ENCODE assay signal across 8 mouse cellular contexts in genomic region chr11:79962877-79963183, GRCm38 (mm10). TPM values are rescaled to one million over a fixed set of nuclear protein-coding genes. Genes with fewer than 3 reads are reported as not detected.
DNase-seq lines count a peak whose midpoint lies in the region; ATAC-seq and TF ChIP-seq lines count a peak whose summit lies in the region.

No protein-coding gene starts in this region.

- TF ChIP-seq EP300 in liver, postnatal 0 days (IDR thresholded peaks at IDR 0.05; ENCODE audit: low read depth), result no peak

- no peak for DNase-seq in heart, adult 8-10 months (ENCODE audit: low spot score)
- no peak for DNase-seq in forebrain, postnatal 0 days
- no peak for DNase-seq in liver, postnatal 0 days
- no peak for DNase-seq in adrenal gland, adult (ENCODE audit: inconsistent age in 2 of 2, low spot score in 1 of 2)
- no peak for DNase-seq in kidney, postnatal 10 days

- peak overlapping the region; percentile 79 for H3K4me3 ChIP-seq in heart, embryonic 11.5 days (ENCODE audit: low read depth, low read length)
- H3K4me3 ChIP-seq in E14TG2a.4 (replicated peaks; ENCODE audit: low read length), result peak overlapping the region; percentile 94
- H3K4me3 ChIP-seq in forebrain, postnatal 0 days (ENCODE audit: low read depth, low read length), result peak overlapping the region; percentile 79
- H3K4me3 ChIP-seq in liver, postnatal 0 days (ENCODE audit: low read depth, low read length), result peak overlapping the region; percentile 86

- no peaks in the 10 kb centered on the region for H3K27me3 ChIP-seq in heart, embryonic 11.5 days (ENCODE audit: control insufficient read depth, insufficient read depth, low read length)
- H3K27me3 ChIP-seq in E14TG2a.4 (ENCODE audit: insufficient read depth, low read length), result no peaks in the 10 kb centered on the region
- no peaks in the 10 kb centered on the region for H3K27me3 ChIP-seq in forebrain, postnatal 0 days (ENCODE audit: insufficient read depth, low read length)
- H3K27me3 ChIP-seq in liver, postnatal 0 days (ENCODE audit: insufficient read depth, low read length), result no peaks in the 10 kb centered on the region

- H3K4me1 ChIP-seq in heart, embryonic 11.5 days (ENCODE audit: control insufficient read depth, insufficient read depth, low read length), result peaks cover 3% of the 10 kb centered on the region; the same call in 1 of the 2 replicates
- H3K4me1 ChIP-seq in E14TG2a.4 (replicated peaks; ENCODE audit: low read depth, low read length), result peaks cover 26% of the 10 kb centered on the region
- H3K4me1 ChIP-seq in forebrain, postnatal 0 days (ENCODE audit: insufficient read depth), result 0 out of 2 replicates have a peak, but pooled peaks cover 7% of the 10 kb centered on the region
- peaks cover 8% of the 10 kb centered on the region for H3K4me1 ChIP-seq in liver, postnatal 0 days (ENCODE audit: insufficient read depth)

- H3K9ac ChIP-seq in heart, embryonic 11.5 days (ENCODE audit: low read depth, low read length), result peak overlapping the region; percentile 25; the same call in 1 of the 2 replicates
- H3K9ac ChIP-seq in forebrain, postnatal 0 days, result peak overlapping the region; percentile 48
- H3K9ac ChIP-seq in liver, postnatal 0 days (replicated peaks), result peak overlapping the region; percentile 32

- TF ChIP-seq CTCF in E14TG2a.4 (conservative IDR thresholded peaks at IDR 0.05; ENCODE audit: low read length), result no peak
- no peak for TF ChIP-seq CTCF in forebrain, postnatal 0 days (IDR thresholded peaks at IDR 0.05; ENCODE audit: low read depth)
- no peak for TF ChIP-seq CTCF in liver, postnatal 0 days (IDR thresholded peaks at IDR 0.05; ENCODE audit: low read depth)

- peaks cover 6% of the 10 kb centered on the region for H3K36me3 ChIP-seq in heart, embryonic 11.5 days (ENCODE audit: control insufficient read depth, insufficient read depth, low read length)
- peaks cover 30% of the 10 kb centered on the region for H3K36me3 ChIP-seq in E14TG2a.4 (ENCODE audit: insufficient read depth, low read length)
- H3K36me3 ChIP-seq in forebrain, postnatal 0 days (ENCODE audit: insufficient read depth), result peaks cover 17% of the 10 kb centered on the region
- H3K36me3 ChIP-seq in liver, postnatal 0 days (replicated peaks; ENCODE audit: insufficient read depth, low read length), result peaks cover 7% of the 10 kb centered on the region

- no peak overlapping the region for H3K27ac ChIP-seq in heart, embryonic 11.5 days (ENCODE audit: low read depth, low read length)
- no peak overlapping the region for H3K27ac ChIP-seq in forebrain, postnatal 0 days (ENCODE audit: low read depth, low read length)
- peak overlapping the region; percentile 19; the same call in 1 of the 2 replicates for H3K27ac ChIP-seq in liver, postnatal 0 days (ENCODE audit: low read depth)

- H3K9me3 ChIP-seq in heart, embryonic 11.5 days (replicated peaks; ENCODE audit: control insufficient read depth, low read length), result no peaks in the 10 kb centered on the region
- H3K9me3 ChIP-seq in E14TG2a.4 (ENCODE audit: low read length), result no peaks in the 10 kb centered on the region
- H3K9me3 ChIP-seq in forebrain, postnatal 0 days (ENCODE audit: low read length), result no peaks in the 10 kb centered on the region
- no peaks in the 10 kb centered on the region for H3K9me3 ChIP-seq in liver, postnatal 0 days (ENCODE audit: low read length)

- peak overlapping the region; percentile 83 for H3K4me2 ChIP-seq in heart, embryonic 11.5 days
- peak overlapping the region; percentile 85 for H3K4me2 ChIP-seq in forebrain, postnatal 0 days (ENCODE audit: low read depth)
- H3K4me2 ChIP-seq in liver, postnatal 0 days (ENCODE audit: low read depth, low read length), result peak overlapping the region; percentile 91

- WGBS in heart, embryonic 11.5 days (ENCODE audit: insufficient replicate concordance), result 8% methylated on average over 9 of the region's 9 CpGs
- WGBS in forebrain, postnatal 0 days, result 4% methylated on average over 9 of the region's 9 CpGs
- WGBS in liver, postnatal 0 days (ENCODE audit: insufficient replicate concordance), result 2% methylated on average over 9 of the region's 9 CpGs

- ATAC-seq in heart, embryonic 11.5 days (replicated peaks; ENCODE audit: insufficient number of reproducible peaks, low FRiP score, low TSS enrichment), result no peak
- no peak; the same call in 1 of the 2 replicates for ATAC-seq in forebrain, postnatal 0 days
- peak; percentile 10 for ATAC-seq in liver, postnatal 0 days
- no peak for ATAC-seq in megakaryocyte-erythroid progenitor cell, adult 5-6 weeks (replicated peaks; ENCODE audit: low FRiP score, low TSS enrichment, poor library complexity, severe bottlenecking)

RNA-seq across cellular contexts. Expression of gene Utp6, which starts 0.6 kb away (rescaled TPM):
- polyA plus RNA-seq in heart, embryonic 11.5 days (2014; fragmentation: Nextera tagmentation; extraction: Ambion mirVana), result 47.3 and 52.8 TPM in 2 replicates
- total RNA-seq in heart, adult 8-10 months (2022), result 10 to 100 TPM; 25.0 to 28.1 (median 27.3) TPM
- total RNA-seq in forebrain, postnatal 0 days (2014; rRNA removed), result 30.7 and 37.5 TPM in 2 replicates
- 18.5 and 29.4 TPM in 2 replicates for polyA plus RNA-seq in forebrain, postnatal 0 days (2015; fragmentation: Nextera tagmentation; extraction: Ambion mirVana)
- 15.1 and 15.9 TPM in 2 replicates for polyA plus RNA-seq in liver, postnatal 0 days (2015; fragmentation: Nextera tagmentation; extraction: Ambion mirVana)
- total RNA-seq in megakaryocyte-erythroid progenitor cell, adult 5-6 weeks (2014; fragmentation: Nextera tagmentation), result 47.1 and 59.6 TPM in 2 replicates
- 129 and 148 TPM in 2 replicates for total RNA-seq in megakaryocyte-erythroid progenitor cell, adult 5-6 weeks (2017)

RNA-seq across cellular contexts. Expression of gene Suz12, which starts 30.1 kb away (rescaled TPM):
- polyA plus RNA-seq in heart, embryonic 11.5 days (2014; fragmentation: Nextera tagmentation; extraction: Ambion mirVana), result 16.9 and 22.0 TPM in 2 replicates
- total RNA-seq in heart, adult 8-10 months (2022), result 10 to 100 TPM; 22.9 to 28.9 (median 25.0) TPM
- total RNA-seq in forebrain, postnatal 0 days (2014; rRNA removed), result 25.8 and 34.8 TPM in 2 replicates
- 7.3 and 8.1 TPM in 2 replicates for polyA plus RNA-seq in forebrain, postnatal 0 days (2015; fragmentation: Nextera tagmentation; extraction: Ambion mirVana)
- polyA plus RNA-seq in liver, postnatal 0 days (2015; fragmentation: Nextera tagmentation; extraction: Ambion mirVana), result 10.7 and 11.2 TPM in 2 replicates
- total RNA-seq in megakaryocyte-erythroid progenitor cell, adult 5-6 weeks (2014; fragmentation: Nextera tagmentation), result 129 and 135 TPM in 2 replicates
- total RNA-seq in megakaryocyte-erythroid progenitor cell, adult 5-6 weeks (2017), result 104 and 124 TPM in 2 replicates
